Mouse (Mus musculus) limb, embryonic 15.5 days (tissue): ENCODE measurements around the gene Umad1. TPM values are rescaled to one million over a fixed set of nuclear protein-coding genes. Genes with fewer than 3 reads are reported as not detected.

Experiments used
- polyA plus RNA-seq: library from polyadenylated mRNA; unstranded; fragments of >200 nt; fragmentation: Nextera tagmentation; extraction: Ambion mirVana; gene quantifications from 2 replicates; pipeline ENCODE4 v1.2.1, GENCODE M21; 2015

Gene Umad1
- polyA plus RNA-seq, 1 experiment from 2014 or later, result 16.1 TPM

Other genes with a start within 250 kb of the Umad1 start
- 0.33 and 0.37 TPM in 2 replicates for gene Col28a1, start 66.7 kb upstream of the Umad1 start, polyA plus RNA-seq
- 22.3 and 23.9 TPM in 2 replicates for gene Mios, start 50.1 kb upstream of the Umad1 start, polyA plus RNA-seq
- gene Rpa3, start 115 bp upstream of the Umad1 start, polyA plus RNA-seq, result 97.2 and 111 TPM in 2 replicates
- gene Gm45062, start 162 bp downstream of the Umad1 start, polyA plus RNA-seq, result 8.0 and 9.7 TPM in 2 replicates